Mouse (Mus musculus) cortical plate, adult 2 months (tissue): ENCODE data around the gene Reep6. TPM values are rescaled to one million over a fixed set of nuclear protein-coding genes. Genes with fewer than 3 reads are reported as not detected.
A peak's percentile ranks its signal among the peaks of the same experiment; 100 is the strongest.

Experiments used
- H3K27ac ChIP-seq: fragments of 200-500 bp; 2 replicates; pipeline ENCODE4 v1.5.1; 2012; ENCODE audit warnings: low read length, control low read depth, inconsistent platforms; ENCODE audit not compliant: insufficient read depth
- H3K4me1 ChIP-seq: fragments of 200-500 bp; 2 replicates; pipeline ENCODE4 v1.6.1; 2011; ENCODE audit warnings: low read length; ENCODE audit not compliant: control insufficient read depth, insufficient read depth
- H3K4me3 ChIP-seq: fragments of 200-500 bp; 2 replicates; pipeline ENCODE4 v1.5.1; 2011; ENCODE audit warnings: mild to moderate bottlenecking, low read length, control low read depth; ENCODE audit not compliant: insufficient read depth
- CTCF ChIP-seq: fragments of 200-500 bp; IDR thresholded peaks from 2 replicates; pipeline ENCODE4 v1.5.1; 2011; ENCODE audit warnings: mild to moderate bottlenecking, control low read depth, low read length; ENCODE audit not compliant: insufficient read depth; ENCODE audit errors: extremely low read depth
- POLR2A ChIP-seq: fragments of 200-500 bp; IDR thresholded peaks from 2 replicates; pipeline ENCODE4 v1.6.1; 2011; ENCODE audit warnings: mild to moderate bottlenecking, low read length, control low read depth; ENCODE audit not compliant: insufficient read depth; ENCODE audit errors: extremely low read depth
- polyA plus RNA-seq: library from polyadenylated mRNA; depleted of rRNA; stranded (reverse); fragments of >200 nt; gene quantifications from 2 replicates; pipeline ENCODE4 v1.2.3, GENCODE M21; 2012; rRNA removed

The Reep6 gene
- polyA plus RNA-seq, 1 experiment, result 6.3 TPM

DNA sequence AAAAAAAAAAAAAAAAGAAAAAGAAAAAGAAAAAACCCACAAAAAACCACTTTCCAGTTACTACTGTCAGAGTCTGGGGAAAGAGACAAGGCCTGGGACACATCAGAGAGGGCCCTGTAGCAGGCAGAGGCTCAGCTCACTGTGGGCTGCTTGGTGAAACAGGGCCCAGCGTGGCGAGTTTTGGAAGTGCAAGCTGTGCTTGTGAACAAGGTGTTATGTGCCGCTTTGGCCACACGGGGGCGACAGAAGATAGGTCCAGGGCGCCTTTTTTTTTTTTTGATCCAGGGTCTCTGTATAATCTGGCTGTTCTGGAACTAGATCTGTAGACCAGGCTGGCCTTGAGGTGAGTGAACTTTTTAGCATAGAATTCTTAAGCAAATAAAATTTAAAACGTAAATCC lies 46.4 kb downstream of the Reep6 start:
- Histone ChIP-seq H3K4me3 (no peak overlapping the region), H3K27ac (no peak overlapping the region), H3K4me1 (no peaks in the 10 kb centered on the region)
- no peak for TF ChIP-seq POLR2A
- peak; percentile 87 for TF ChIP-seq CTCF

DNA sequence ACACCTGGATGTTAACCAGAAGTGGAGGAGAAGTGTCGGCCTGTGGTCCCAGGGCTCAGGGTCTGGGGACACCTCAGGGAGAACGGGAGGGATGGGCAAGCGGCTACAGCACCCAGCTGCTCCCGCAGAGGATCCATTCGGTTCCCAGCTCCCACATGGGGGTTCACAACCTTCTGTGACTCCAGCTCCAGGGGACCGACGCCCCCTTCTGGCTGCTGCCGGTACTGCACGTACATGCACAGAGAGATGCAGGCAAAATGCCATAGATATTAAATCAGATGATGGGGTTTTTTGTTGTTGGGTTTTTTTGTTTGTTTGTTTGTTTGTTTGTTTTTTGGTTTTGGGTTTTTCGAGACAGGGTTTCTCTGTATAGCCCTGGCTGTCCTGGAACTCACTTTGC lies 48.0 kb downstream of the Reep6 start:
- TF ChIP-seq CTCF, result peak; percentile 31; the same call in 1 of the 2 replicates
- TF ChIP-seq POLR2A, result no peak
- Histone ChIP-seq H3K27ac (no peak overlapping the region), H3K4me1 (no peaks in the 10 kb centered on the region), H3K4me3 (no peak overlapping the region)

DNA sequence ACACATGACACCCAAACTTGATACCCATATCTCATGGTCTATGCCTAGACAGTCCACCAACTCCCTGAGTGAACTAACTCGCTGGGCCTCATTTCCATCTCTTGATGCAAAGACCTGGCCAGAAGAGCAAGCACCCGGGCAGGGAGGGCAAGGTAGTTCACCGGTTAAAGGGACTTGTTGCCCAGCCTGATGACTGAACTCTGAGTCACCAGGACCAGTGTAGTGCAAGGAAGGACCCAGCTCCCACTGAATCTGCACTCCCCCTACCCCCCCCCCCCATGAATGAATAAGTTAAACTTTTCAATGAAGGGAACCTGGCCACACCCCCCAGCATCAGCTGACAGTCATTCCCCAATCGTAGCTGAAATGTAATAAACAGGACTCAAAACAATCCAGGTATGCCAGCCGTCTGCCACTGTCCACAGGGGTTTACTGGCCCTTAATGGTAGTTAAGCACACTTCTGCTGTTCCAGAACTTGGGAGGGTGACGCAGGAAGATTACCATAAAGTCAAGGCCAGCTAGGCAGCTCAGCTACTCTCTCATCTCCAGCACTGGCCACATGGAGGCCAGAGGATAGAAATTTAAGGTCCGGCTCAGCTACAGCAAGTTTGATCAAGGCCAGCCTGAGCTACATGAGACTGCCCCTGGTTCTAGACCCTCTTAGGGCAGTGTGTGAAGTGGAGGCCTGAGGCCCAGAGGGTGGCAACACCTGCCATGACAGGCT lies 53.0 kb downstream of the Reep6 start:
- no peak overlapping the region for H3K4me3 ChIP-seq
- no peak overlapping the region for H3K27ac ChIP-seq
- peaks cover 4% of the 10 kb centered on the region; the same call in 1 of the 2 replicates for H3K4me1 ChIP-seq
- no peak for TF ChIP-seq CTCF
- TF ChIP-seq POLR2A, result no peak

DNA sequence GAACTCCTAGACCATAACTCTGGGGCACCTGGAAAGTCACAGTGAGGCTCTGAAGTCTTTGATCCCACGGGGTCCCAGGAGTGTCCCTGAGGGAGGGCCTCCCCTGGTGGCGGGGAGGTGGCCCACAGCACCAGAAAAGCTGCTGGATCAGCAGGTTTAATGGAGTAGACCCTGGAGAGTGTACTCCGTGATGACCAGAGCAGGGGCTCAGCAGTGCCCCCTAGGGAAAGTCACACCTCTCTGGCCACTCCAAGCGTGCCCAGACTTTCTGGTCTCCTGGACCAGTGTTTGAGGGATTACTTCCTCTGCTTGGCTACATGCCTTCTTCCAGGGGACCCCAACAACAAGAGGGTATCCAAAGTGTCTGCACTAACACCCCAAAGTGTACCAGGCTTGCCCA lies 53.7 kb downstream of the Reep6 start:
- Histone ChIP-seq H3K27ac (no peak overlapping the region), H3K4me1 (peaks cover 4% of the 10 kb centered on the region; the same call in 1 of the 2 replicates), H3K4me3 (no peak overlapping the region)
- TF ChIP-seq CTCF (peak; percentile 29; the same call in 1 of the 2 replicates), POLR2A (no peak)

DNA sequence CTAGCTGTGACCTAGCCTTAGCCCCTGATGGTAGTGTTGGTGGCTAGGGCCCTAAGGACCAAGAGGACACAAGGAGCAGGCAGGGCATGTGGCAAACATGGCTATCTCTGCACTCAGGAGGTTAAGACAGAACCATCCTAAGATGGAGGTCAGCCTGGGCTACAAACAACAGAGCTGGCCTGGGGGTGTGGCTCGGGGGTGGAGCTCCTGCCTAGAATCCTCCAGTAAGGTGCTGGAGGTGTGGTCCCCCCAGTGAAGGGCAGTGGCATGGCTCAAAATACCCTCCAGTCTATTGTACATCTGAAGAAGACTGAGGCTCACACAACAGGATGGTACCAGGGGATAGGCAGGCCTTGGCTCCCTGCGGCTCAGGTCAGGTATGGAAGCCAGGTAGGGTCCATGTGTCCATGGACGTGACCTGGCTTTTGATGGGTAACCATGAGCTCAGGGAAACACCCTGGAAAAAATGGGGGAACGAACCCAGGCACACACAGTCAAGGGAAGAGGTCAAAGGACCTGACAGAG lies 54.4 kb downstream of the Reep6 start:
- TF ChIP-seq CTCF (no peak), POLR2A (no peak)
- Histone ChIP-seq H3K4me1 (peaks cover 4% of the 10 kb centered on the region; the same call in 1 of the 2 replicates), H3K27ac (no peak overlapping the region), H3K4me3 (no peak overlapping the region)

DNA sequence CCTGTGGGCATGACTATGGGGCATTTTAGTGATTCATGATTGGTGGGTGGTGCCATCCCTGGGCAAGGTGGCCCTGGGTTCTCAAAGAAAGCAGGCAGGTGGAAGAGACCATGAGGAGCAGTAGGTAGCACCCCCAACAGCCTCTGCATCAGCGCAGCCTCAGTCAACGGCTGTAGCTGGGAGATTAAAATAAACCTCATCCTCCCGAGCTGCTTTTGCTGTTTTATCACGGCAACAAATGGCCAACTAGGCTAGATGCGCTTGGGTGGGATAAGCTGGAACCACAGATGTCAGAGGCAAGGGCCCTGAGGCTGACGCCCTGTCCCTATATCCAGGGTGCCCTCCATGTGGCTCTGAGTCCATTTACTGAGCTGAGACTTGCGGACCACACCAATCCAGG lies 55.0 kb downstream of the Reep6 start:
- Histone ChIP-seq H3K27ac (no peak overlapping the region), H3K4me3 (peak overlapping the region; percentile 55), H3K4me1 (peaks cover 4% of the 10 kb centered on the region; the same call in 1 of the 2 replicates)
- TF ChIP-seq CTCF (no peak), POLR2A (no peak)

DNA sequence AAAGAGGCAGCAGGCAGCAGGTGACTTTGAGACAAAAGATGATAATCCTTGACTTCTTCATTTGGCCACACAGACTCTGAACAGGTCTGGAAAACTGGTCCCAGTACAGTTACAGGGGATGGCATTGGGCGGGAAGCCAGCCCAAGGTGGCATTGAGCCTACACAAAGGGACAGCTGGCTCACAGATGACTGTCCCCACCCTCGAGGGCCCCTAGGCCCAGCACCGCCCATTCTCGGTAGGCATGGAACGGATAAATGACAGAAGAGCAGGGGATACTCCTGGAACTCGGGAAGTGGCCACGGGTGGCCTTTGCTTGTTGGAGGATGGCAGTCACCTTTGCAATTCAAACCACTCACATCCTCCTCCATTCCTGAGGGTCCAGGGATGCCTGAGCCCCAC lies 55.6 kb downstream of the Reep6 start:
- peak overlapping the region; percentile 55 for H3K4me3 ChIP-seq
- peaks cover 4% of the 10 kb centered on the region; the same call in 1 of the 2 replicates for H3K4me1 ChIP-seq
- TF ChIP-seq CTCF (no peak), POLR2A (no peak)
- no peak overlapping the region for H3K27ac ChIP-seq

Other genes starting within 250 kb of the Reep6 start
- gene Sbno2, start 224.4 kb upstream of the Reep6 start, polyA plus RNA-seq, result 22.9 and 24.4 TPM in 2 replicates
- gene Stk11, start 214.2 kb upstream of the Reep6 start, polyA plus RNA-seq, result 91.8 and 94.2 TPM in 2 replicates
- gene Atp5d, start 191.3 kb upstream of the Reep6 start, polyA plus RNA-seq, result 620 and 641 TPM in 2 replicates
- 274 and 285 TPM in 2 replicates for gene Cbarp, start 189.1 kb upstream of the Reep6 start, polyA plus RNA-seq
- 26.6 and 33.8 TPM in 2 replicates for gene Midn, start 181.7 kb upstream of the Reep6 start, polyA plus RNA-seq
- 150 and 180 TPM in 2 replicates for gene Cirbp, start 164.0 kb upstream of the Reep6 start, polyA plus RNA-seq
- gene 1600002K03Rik, start 157.0 kb upstream of the Reep6 start, polyA plus RNA-seq, result 13.1 and 13.9 TPM in 2 replicates
- 7.7 and 8.5 TPM in 2 replicates for gene Efna2, start 150.5 kb upstream of the Reep6 start, polyA plus RNA-seq
- 36.9 and 37.1 TPM in 2 replicates for gene Mum1, start 103.5 kb upstream of the Reep6 start, polyA plus RNA-seq
- gene Ndufs7, start 80.8 kb upstream of the Reep6 start, polyA plus RNA-seq, result 417 and 424 TPM in 2 replicates
- 43.9 and 59.6 TPM in 2 replicates for gene Gamt, start 68.9 kb upstream of the Reep6 start, polyA plus RNA-seq
- 65.4 and 70.8 TPM in 2 replicates for gene Dazap1, start 68.5 kb upstream of the Reep6 start, polyA plus RNA-seq
- gene Rps15, start 37.5 kb upstream of the Reep6 start, polyA plus RNA-seq, result 2,242 and 2,263 TPM in 2 replicates
- 54.9 and 55.2 TPM in 2 replicates for gene Apc2, start 34.0 kb upstream of the Reep6 start, polyA plus RNA-seq
- 51.9 and 52.3 TPM in 2 replicates for gene 2310011J03Rik, start 9.4 kb upstream of the Reep6 start, polyA plus RNA-seq
- 13.1 and 13.9 TPM in 2 replicates for gene Pcsk4, start 455 bp upstream of the Reep6 start, polyA plus RNA-seq
- gene Adamtsl5, start 18.5 kb downstream of the Reep6 start, polyA plus RNA-seq, result 7.9 and 9.4 TPM in 2 replicates
- gene Plk5, start 26.5 kb downstream of the Reep6 start, polyA plus RNA-seq, result 36.3 and 40.3 TPM in 2 replicates
- gene Mex3d, start 57.7 kb downstream of the Reep6 start, polyA plus RNA-seq, result 13.8 and 14.3 TPM in 2 replicates
- gene Mbd3, start 69.6 kb downstream of the Reep6 start, polyA plus RNA-seq, result 186 and 210 TPM in 2 replicates
- 1,456 and 1,595 TPM in 2 replicates for gene Uqcr11, start 76.9 kb downstream of the Reep6 start, polyA plus RNA-seq
- 25.5 and 26.0 TPM in 2 replicates for gene Tcf3, start 103.7 kb downstream of the Reep6 start, polyA plus RNA-seq
- gene Onecut3, start 164.9 kb downstream of the Reep6 start, polyA plus RNA-seq, result not detected in 2 replicates
- 0.08 and 0.09 TPM in 2 replicates for gene Atp8b3, start 209.2 kb downstream of the Reep6 start, polyA plus RNA-seq
- gene Rexo1, start 231.6 kb downstream of the Reep6 start, polyA plus RNA-seq, result 44.7 and 45.0 TPM in 2 replicates
- gene Klf16, start 247.4 kb downstream of the Reep6 start, polyA plus RNA-seq, result 34.7 and 36.9 TPM in 2 replicates